Mouse (Mus musculus): ENCODE data around the gene Acadsb. TPM values are rescaled to one million over a fixed set of nuclear protein-coding genes. Genes with fewer than 3 reads are reported as not detected.
"Not testable (repeated sequence)": the region's sequence is repeated elsewhere in the genome, so short reads cannot be mapped to it uniquely, and the experiment has no call there.

Gene Acadsb
- polyA plus RNA-seq, 1 experiment from 2014 or later = 67.8 TPM

- DNase-seq (ENCODE audit: low spot score); H3K4me3 ChIP-seq (ENCODE audit: low read depth, low read length); H3K9me3 ChIP-seq (ENCODE audit: control insufficient read depth, low read length); H3K9ac ChIP-seq (ENCODE audit: low read length); H3K4me2 ChIP-seq (ENCODE audit: low read length); H3K4me1 ChIP-seq (replicated peaks; ENCODE audit: control insufficient read depth, insufficient read depth, low read length); H3K27ac ChIP-seq (ENCODE audit: low read depth); ATAC-seq (replicated peaks; ENCODE audit: low FRiP score, low TSS enrichment, low read depth); H3K27me3 ChIP-seq (replicated peaks; ENCODE audit: control insufficient read depth, insufficient read depth, low read length): not testable (repeated sequence)
- WGBS = 84% methylated on average over 6 of the region's 7 CpGs
- peaks cover 52% of the 10 kb centered on the region for H3K36me3 ChIP-seq (ENCODE audit: control insufficient read depth, insufficient read depth, low read length)
Measured at GRCm38 (mm10) chr7:131391761-131392160, 18.6 kb upstream of the Acadsb start.

- WGBS = 5% methylated on average over 16 of the region's 16 CpGs
- Histone ChIP-seq H3K4me2 (ENCODE audit: low read length) (peak overlapping the region; percentile 69), H3K27me3 (replicated peaks; ENCODE audit: control insufficient read depth, insufficient read depth, low read length) (no peaks in the 10 kb centered on the region), H3K36me3 (ENCODE audit: control insufficient read depth, insufficient read depth, low read length) (no peaks in the 10 kb centered on the region), H3K9ac (ENCODE audit: low read length) (peak overlapping the region; percentile 96), H3K4me1 (replicated peaks; ENCODE audit: control insufficient read depth, insufficient read depth, low read length) (peaks cover 18% of the 10 kb centered on the region), H3K9me3 (ENCODE audit: control insufficient read depth, low read length) (no peaks in the 10 kb centered on the region), H3K4me3 (ENCODE audit: low read depth, low read length) (peak overlapping the region; percentile 98), H3K27ac (ENCODE audit: low read depth) (no peak overlapping the region)
- ATAC-seq (replicated peaks; ENCODE audit: low FRiP score, low TSS enrichment, low read depth) = peak; percentile 30; the same call in 1 of the 2 replicates
- DNase-seq (ENCODE audit: low spot score) = no peak
Measured at GRCm38 (mm10) chr7:131409321-131409987, 947 bp upstream of the Acadsb start.

- Histone ChIP-seq H3K4me1 (replicated peaks; ENCODE audit: control insufficient read depth, insufficient read depth, low read length) (peaks cover 18% of the 10 kb centered on the region), H3K27me3 (replicated peaks; ENCODE audit: control insufficient read depth, insufficient read depth, low read length) (no peaks in the 10 kb centered on the region), H3K9ac (ENCODE audit: low read length) (peak overlapping the region; percentile 96), H3K36me3 (ENCODE audit: control insufficient read depth, insufficient read depth, low read length) (no peaks in the 10 kb centered on the region), H3K4me2 (ENCODE audit: low read length) (peak overlapping the region; percentile 69), H3K27ac (ENCODE audit: low read depth) (peak overlapping the region; percentile 48; the same call in 1 of the 2 replicates), H3K4me3 (ENCODE audit: low read depth, low read length) (peak overlapping the region; percentile 98), H3K9me3 (ENCODE audit: control insufficient read depth, low read length) (no peaks in the 10 kb centered on the region)
- WGBS = 0% methylated on average over 38 of the region's 38 CpGs
- ATAC-seq (replicated peaks; ENCODE audit: low FRiP score, low TSS enrichment, low read depth) (peak; percentile 57), DNase-seq (ENCODE audit: low spot score) (peak; percentile 78)
Measured at GRCm38 (mm10) chr7:131409988-131410385, 414 bp upstream of the Acadsb start.

- ATAC-seq (replicated peaks; ENCODE audit: low FRiP score, low TSS enrichment, low read depth) (no peak), DNase-seq (ENCODE audit: low spot score) (peak; percentile 56)
- Histone ChIP-seq H3K9me3 (ENCODE audit: control insufficient read depth, low read length) (no peaks in the 10 kb centered on the region), H3K4me3 (ENCODE audit: low read depth, low read length) (peak overlapping the region; percentile 98), H3K36me3 (ENCODE audit: control insufficient read depth, insufficient read depth, low read length) (no peaks in the 10 kb centered on the region), H3K4me2 (ENCODE audit: low read length) (peak overlapping the region; percentile 69), H3K9ac (ENCODE audit: low read length) (peak overlapping the region; percentile 96), H3K27ac (ENCODE audit: low read depth) (peak overlapping the region; percentile 54; the same call in 1 of the 2 replicates), H3K4me1 (replicated peaks; ENCODE audit: control insufficient read depth, insufficient read depth, low read length) (peaks cover 18% of the 10 kb centered on the region), H3K27me3 (replicated peaks; ENCODE audit: control insufficient read depth, insufficient read depth, low read length) (no peaks in the 10 kb centered on the region)
- WGBS = 20% methylated on average over 10 of the region's 10 CpGs
Measured at GRCm38 (mm10) chr7:131411221-131411940, 980 bp downstream of the Acadsb start.

- peaks cover 18% of the 10 kb centered on the region for H3K4me1 ChIP-seq (replicated peaks; ENCODE audit: control insufficient read depth, insufficient read depth, low read length)
- peak overlapping the region; percentile 96; the same call in 1 of the 2 replicates for H3K9ac ChIP-seq (ENCODE audit: low read length)
- WGBS = 52% methylated on average over 2 of the region's 2 CpGs
- DNase-seq (ENCODE audit: low spot score) = no peak
- H3K36me3 ChIP-seq (ENCODE audit: control insufficient read depth, insufficient read depth, low read length) = no peaks in the 10 kb centered on the region
- H3K4me3 ChIP-seq (ENCODE audit: low read depth, low read length) = peak overlapping the region; percentile 98; the same call in 1 of the 2 replicates
- no peaks in the 10 kb centered on the region for H3K27me3 ChIP-seq (replicated peaks; ENCODE audit: control insufficient read depth, insufficient read depth, low read length)
- H3K27ac ChIP-seq (ENCODE audit: low read depth) = no peak overlapping the region
- ATAC-seq (replicated peaks; ENCODE audit: low FRiP score, low TSS enrichment, low read depth) = no peak
- peak overlapping the region; percentile 69 for H3K4me2 ChIP-seq (ENCODE audit: low read length)
- H3K9me3 ChIP-seq (ENCODE audit: control insufficient read depth, low read length) = no peaks in the 10 kb centered on the region
Measured at GRCm38 (mm10) chr7:131411941-131412270, 1.5 kb downstream of the Acadsb start.

GRCm38 (mm10) chr7:131416742-131417141, 6.3 kb downstream of the Acadsb start:
- not testable (repeated sequence) for H3K4me2 ChIP-seq (ENCODE audit: low read length); DNase-seq (ENCODE audit: low spot score)

GRCm38 (mm10) chr7:131417605-131418004, 7.2 kb downstream of the Acadsb start:
- ATAC-seq (replicated peaks; ENCODE audit: low FRiP score, low TSS enrichment, low read depth) (no peak), DNase-seq (ENCODE audit: low spot score) (no peak)
- no peaks in the 10 kb centered on the region for H3K27me3 ChIP-seq (replicated peaks; ENCODE audit: control insufficient read depth, insufficient read depth, low read length)
- no peak overlapping the region for H3K4me2 ChIP-seq (ENCODE audit: low read length)
- no peak overlapping the region for H3K27ac ChIP-seq (ENCODE audit: low read depth)
- no peaks in the 10 kb centered on the region for H3K9me3 ChIP-seq (ENCODE audit: control insufficient read depth, low read length)
- H3K36me3 ChIP-seq (ENCODE audit: control insufficient read depth, insufficient read depth, low read length) = no peaks in the 10 kb centered on the region
- no peaks in the 10 kb centered on the region for H3K4me1 ChIP-seq (replicated peaks; ENCODE audit: control insufficient read depth, insufficient read depth, low read length)
- no peak overlapping the region for H3K4me3 ChIP-seq (ENCODE audit: low read depth, low read length)
- H3K9ac ChIP-seq (ENCODE audit: low read length) = no peak overlapping the region

More at GRCm38 (mm10) chr7:131416742-131417141, 6.3 kb downstream of the Acadsb start:
- not testable (repeated sequence) for H3K4me1 ChIP-seq (replicated peaks; ENCODE audit: control insufficient read depth, insufficient read depth, low read length); H3K27me3 ChIP-seq (replicated peaks; ENCODE audit: control insufficient read depth, insufficient read depth, low read length); ATAC-seq (replicated peaks; ENCODE audit: low FRiP score, low TSS enrichment, low read depth); H3K27ac ChIP-seq (ENCODE audit: low read depth); H3K36me3 ChIP-seq (ENCODE audit: control insufficient read depth, insufficient read depth, low read length); H3K9ac ChIP-seq (ENCODE audit: low read length); H3K9me3 ChIP-seq (ENCODE audit: control insufficient read depth, low read length); H3K4me3 ChIP-seq (ENCODE audit: low read depth, low read length)

GRCm38 (mm10) chr7:131424912-131425311, 14.5 kb downstream of the Acadsb start:
- ATAC-seq (replicated peaks; ENCODE audit: low FRiP score, low TSS enrichment, low read depth) = no peak
- 72% methylated on average over 2 of the region's 2 CpGs for WGBS
- no peak overlapping the region for H3K27ac ChIP-seq (ENCODE audit: low read depth)

More at GRCm38 (mm10) chr7:131424912-131425311, 14.5 kb downstream of the Acadsb start:
- H3K4me1 ChIP-seq (replicated peaks; ENCODE audit: control insufficient read depth, insufficient read depth, low read length) = no peaks in the 10 kb centered on the region
- no peaks in the 10 kb centered on the region for H3K27me3 ChIP-seq (replicated peaks; ENCODE audit: control insufficient read depth, insufficient read depth, low read length)
- H3K4me2 ChIP-seq (ENCODE audit: low read length) = no peak overlapping the region
- H3K9ac ChIP-seq (ENCODE audit: low read length) = no peak overlapping the region
- no peaks in the 10 kb centered on the region for H3K9me3 ChIP-seq (ENCODE audit: control insufficient read depth, low read length)
- H3K4me3 ChIP-seq (ENCODE audit: low read depth, low read length) = no peak overlapping the region
- H3K36me3 ChIP-seq (ENCODE audit: control insufficient read depth, insufficient read depth, low read length) = peaks cover 30% of the 10 kb centered on the region
- no peak for DNase-seq (ENCODE audit: low spot score)
